Mouse (Mus musculus): ENCODE measurements at regions not wholly inside any gene's neighbourhood (a gene's known extent, or its start where the extent isn't known, plus 50 kb on each side); places are given as distances from the start of the nearest gene placed in this dataset.
"Not testable (repeated sequence)": the region's sequence is repeated elsewhere in the genome, so short reads cannot be mapped to it uniquely, and the experiment has no call there.

DNA sequence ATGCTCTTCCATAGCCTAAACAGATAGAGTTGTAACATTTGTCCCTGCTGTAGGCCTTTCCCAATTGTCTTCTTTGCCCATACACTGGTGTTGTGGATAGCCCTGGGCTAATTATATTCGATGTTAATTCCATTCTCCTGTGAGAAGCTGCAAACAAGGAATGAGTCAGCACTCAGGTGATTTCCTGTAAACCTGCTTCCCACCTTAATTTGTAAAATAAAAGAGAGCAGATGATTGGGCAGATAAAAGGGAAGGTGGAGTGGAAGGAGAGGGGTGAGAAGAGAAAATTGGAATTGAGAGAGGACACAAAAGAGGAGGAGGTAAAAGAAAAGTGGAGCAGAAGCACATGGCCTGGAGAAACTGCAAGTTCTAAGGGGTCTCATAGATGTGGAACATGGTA lies 102.8 kb downstream of the Gc start:
- not testable (repeated sequence) for DNase-seq

- no peak for DNase-seq
Measured at GRCm38 (mm10) chr5:89347771-89348170, 109.9 kb downstream of the Gc start.

- no peak for DNase-seq
Measured at GRCm38 (mm10) chr5:89340532-89340931, 117.2 kb downstream of the Gc start.

GRCm38 (mm10) chr5:89337966-89338657 lies 119.6 kb downstream of the Gc start:
- peak in 1 of 2 experiments; percentile 3 for DNase-seq
